Mouse (Mus musculus): ENCODE measurements around the gene Prkce.

GRCm38 (mm10) chr17:86482675-86483074, 315.1 kb downstream of the Prkce start:
- no peak for TF ChIP-seq CTCF (IDR thresholded peaks at IDR 0.05; ENCODE audit: low read depth)
- no peak for TF ChIP-seq EP300 (IDR thresholded peaks at IDR 0.05; ENCODE audit: low read depth)
